Mouse (Mus musculus): ENCODE measurements around the gene Slc1a3.

- TF ChIP-seq POLR2A (IDR thresholded peaks at IDR 0.05; ENCODE audit: borderline replicate concordance, control insufficient read depth, low read depth, low read length) (no peak), CTCF (IDR thresholded peaks at IDR 0.05; ENCODE audit: control insufficient read depth, insufficient read depth, low read length) (no peak)
Measured at GRCm38 (mm10) chr15:8652637-8653036, 57.9 kb downstream of the Slc1a3 start.

Measured in bone marrow, adult 2 months (tissue).